Mouse (Mus musculus) induced T-regulatory cell, adult 2 months (primary cell): Measurements from ENCODE around the gene Gm3099.
"Not testable (repeated sequence)": the region's sequence is repeated elsewhere in the genome, so short reads cannot be mapped to it uniquely, and the experiment has no call there.

ENCODE experiments used
- DNase-seq: peaks from one replicate; pipeline ENCODE4 v3.0.0-alpha.2; 2012; ENCODE audit warnings: low read depth

Gene Gm3099

GRCm38 (mm10) chr14:3998094-3998493, at the start of gene Gm3099:
Gene Gm3099 (plus strand): TSS chr14:3998394.
- not testable (repeated sequence) for DNase-seq

DNA sequence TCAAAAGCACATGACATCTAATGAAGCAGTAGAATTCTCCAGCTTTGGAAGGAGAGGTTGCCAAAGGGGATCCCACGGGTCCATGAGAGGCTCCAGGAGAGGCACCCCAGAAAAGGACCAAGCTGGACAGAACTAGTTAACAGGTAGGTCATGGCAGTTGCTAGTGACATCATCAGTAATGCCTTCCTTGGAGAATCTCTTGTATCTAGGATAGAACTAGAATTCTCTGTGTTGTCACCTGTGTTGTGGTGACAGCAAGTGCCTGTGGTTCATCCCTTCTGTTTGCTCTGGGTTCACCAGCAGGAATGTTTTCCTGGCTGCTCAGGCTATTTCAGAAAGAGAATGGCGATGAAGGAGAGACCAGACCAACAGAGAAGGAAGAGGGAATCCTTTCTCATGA, 34.9 kb upstream of the Gm3099 start, which contains the start of gene Gm3095:
Gene Gm3095, plus strand, starts transcription at position 301 of the 400 bp plus-strand sequence.
- not testable (repeated sequence) for DNase-seq

GRCm38 (mm10) chr14:4023641-4024040, 25.4 kb downstream of the Gm3099 start, which contains the start of gene Gm5796:
Gene Gm5796 (plus strand): TSS chr14:4023941.
- not testable (repeated sequence) for DNase-seq
